Mouse (Mus musculus) frontal cortex, postnatal 36 days (tissue): ENCODE results near the gene Zfp335.

ENCODE experiments used
- DNase-seq, 2 experiments: peaks; one replicate each; pipeline ENCODE4 v3.0.0; 2022; ENCODE audit warnings: low spot score in 2 of 2

Zfp335 gene

DNA sequence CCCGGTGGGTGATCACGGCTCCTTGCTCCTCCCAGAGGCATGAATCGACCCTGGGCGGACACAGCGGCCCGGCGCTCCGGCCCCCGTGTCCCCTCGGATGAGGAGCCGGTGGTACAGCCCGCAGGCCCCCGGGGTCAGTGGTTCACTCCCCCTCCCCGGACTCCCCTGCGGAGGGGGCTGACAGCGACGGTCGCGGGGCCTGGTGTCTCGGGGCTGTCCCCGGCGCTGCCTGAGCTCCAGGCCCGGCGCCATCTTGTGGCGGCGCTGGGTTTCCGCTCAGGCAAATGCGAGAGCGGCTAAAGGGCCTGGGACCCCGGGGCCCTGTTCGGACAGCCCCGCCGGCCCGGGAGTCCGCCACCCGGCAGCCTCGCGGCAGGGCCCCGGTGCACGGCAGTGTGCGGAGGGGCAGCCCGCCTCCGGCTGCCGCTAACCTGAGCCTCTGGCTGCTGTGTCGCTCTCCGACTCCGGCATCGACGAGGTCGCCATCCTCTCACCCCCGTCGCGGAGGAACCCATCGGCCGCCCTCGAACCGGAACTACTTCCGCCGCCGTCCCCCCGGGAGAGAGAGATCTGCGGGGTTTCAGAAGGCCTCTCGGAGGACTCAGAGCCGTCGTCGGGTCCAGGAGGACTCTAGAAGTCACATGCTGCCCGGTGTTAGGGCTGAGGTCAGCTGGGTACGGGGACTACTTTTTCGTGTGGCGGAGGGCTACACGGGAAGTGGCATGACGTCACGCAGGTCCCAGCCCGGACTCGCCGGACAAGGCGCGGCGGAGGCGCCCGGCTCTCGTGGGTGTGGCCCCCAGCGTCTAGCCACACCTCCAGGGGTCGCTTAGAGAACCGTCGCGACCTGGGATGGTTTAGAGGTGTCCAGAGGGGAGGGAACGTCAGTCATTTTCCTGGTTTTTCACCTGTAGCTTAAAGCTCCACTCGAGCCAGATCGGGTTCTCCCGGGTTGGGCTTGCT is at the start of gene Zfp335:
TSS of gene Zfp335 (minus strand) at position 672 of the 963 bp plus-strand sequence.
- peak; percentile 92 for DNase-seq

DNA sequence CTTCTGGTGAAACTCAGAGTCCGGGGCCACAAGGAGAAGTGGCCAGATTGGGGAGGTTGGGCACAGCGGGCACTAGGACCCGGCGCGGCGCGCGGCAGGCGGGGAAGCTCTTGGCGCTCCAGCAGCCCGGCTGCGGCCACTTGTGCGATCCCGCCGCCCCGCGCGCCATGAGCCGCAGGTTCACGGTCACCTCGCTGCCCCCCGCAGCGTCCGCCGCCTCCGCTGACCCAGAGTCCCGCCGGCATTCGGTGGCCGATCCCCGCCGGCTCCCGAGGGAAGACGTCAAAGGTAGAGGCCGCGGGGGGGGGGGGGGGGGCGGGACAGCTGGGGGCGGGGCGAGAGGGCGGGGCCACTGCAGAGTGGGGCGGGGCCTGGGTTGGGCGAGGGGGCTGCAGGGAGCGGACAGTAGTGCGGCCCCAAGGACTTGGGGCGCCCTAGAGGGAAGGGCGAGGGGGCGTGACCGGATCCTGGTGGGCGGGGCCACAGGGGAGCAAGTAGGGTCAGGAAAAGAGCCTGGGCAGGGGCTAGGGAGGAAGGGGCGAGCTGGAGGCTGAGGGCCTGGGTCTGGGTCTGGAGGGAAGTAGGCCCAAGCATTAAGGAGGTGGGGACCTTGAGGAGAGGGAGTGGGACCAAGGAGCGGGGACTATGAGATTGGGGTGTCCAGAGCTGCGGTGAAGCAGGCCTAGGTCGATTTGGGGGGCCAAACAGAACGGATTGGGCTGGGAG is 49.3 kb upstream of the Zfp335 start, which contains the start of gene Slc12a5:
TSS of gene Slc12a5 (plus strand) at position 87 of the 726 bp plus-strand sequence.
- DNase-seq: peak; percentile 64

- no peak for DNase-seq
Measured at GRCm38 (mm10) chr2:164957548-164958315, 46.2 kb upstream of the Zfp335 start.

- no peak for DNase-seq
Measured at GRCm38 (mm10) chr2:164956195-164956594, 44.6 kb upstream of the Zfp335 start.

DNA sequence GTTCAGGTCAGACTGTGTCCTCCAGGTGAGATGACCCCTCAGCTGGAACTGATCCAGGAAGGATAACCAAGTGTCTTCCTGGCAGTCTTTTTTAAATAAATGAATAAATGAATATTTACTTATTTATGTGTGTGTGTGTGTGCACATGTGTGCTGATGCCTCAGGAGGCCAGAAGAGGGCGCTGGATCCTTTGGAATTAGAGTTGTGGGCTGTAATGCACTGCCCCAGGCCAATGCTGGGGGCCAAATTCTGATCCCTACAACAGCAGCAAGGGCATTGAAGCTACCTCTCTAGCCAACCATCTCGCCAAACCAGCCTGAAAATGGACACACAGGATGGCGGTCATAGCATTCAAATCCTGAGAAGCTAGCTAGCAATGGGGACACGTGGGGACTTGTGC is 44.2 kb upstream of the Zfp335 start:
- DNase-seq: no peak

DNA sequence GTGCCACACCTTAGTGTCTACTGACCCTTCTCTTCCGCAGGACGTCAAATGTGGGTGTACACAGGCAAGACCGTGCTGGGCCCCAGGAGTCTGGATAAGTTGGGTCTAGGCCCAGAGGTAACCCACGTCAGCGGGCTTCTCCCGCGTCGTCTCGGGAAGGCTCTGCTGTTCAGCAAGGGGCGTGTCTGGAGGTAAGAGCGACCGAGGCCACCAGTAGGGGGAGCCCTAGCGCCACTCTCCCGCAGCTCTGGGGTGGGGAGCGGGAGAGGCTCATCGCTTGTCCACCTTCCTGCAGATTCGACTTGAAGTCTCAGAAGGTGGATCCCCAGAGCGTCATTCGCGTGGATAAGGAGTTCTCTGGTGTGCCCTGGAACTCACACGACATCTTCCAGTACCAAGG is 41.7 kb upstream of the Zfp335 start:
- peak; percentile 71 to 84 for DNase-seq

- DNase-seq: no peak
Measured at GRCm38 (mm10) chr2:164952448-164952847, 40.9 kb upstream of the Zfp335 start.

GRCm38 (mm10) chr2:164951745-164952144 is 40.2 kb upstream of the Zfp335 start:
- DNase-seq: no peak

- no peak for DNase-seq
Measured at GRCm38 (mm10) chr2:164950501-164950900, 38.9 kb upstream of the Zfp335 start.

DNA sequence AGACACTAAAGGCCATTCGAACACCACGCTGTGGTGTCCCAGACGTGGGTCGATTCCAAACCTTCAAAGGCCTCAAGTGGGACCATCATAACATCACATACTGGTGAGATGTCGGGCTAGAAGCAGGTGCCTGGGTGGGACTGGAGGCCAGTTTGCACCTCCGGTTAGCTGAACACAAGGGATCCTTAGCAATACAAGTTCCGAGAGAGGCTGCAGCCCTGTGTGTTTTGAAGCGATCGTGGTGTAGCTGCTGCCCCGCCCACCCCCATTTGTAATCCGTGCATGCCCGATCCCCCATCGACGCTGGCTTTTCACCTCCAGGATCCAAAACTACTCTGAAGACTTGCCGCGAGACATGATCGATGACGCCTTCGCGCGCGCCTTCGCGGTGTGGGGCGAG is 37.4 kb upstream of the Zfp335 start:
- DNase-seq: no peak

- DNase-seq: no peak
Measured at GRCm38 (mm10) chr2:164947930-164948329, 36.4 kb upstream of the Zfp335 start.

- no peak for DNase-seq
Measured at GRCm38 (mm10) chr2:164947506-164947905, 35.9 kb upstream of the Zfp335 start.

DNA sequence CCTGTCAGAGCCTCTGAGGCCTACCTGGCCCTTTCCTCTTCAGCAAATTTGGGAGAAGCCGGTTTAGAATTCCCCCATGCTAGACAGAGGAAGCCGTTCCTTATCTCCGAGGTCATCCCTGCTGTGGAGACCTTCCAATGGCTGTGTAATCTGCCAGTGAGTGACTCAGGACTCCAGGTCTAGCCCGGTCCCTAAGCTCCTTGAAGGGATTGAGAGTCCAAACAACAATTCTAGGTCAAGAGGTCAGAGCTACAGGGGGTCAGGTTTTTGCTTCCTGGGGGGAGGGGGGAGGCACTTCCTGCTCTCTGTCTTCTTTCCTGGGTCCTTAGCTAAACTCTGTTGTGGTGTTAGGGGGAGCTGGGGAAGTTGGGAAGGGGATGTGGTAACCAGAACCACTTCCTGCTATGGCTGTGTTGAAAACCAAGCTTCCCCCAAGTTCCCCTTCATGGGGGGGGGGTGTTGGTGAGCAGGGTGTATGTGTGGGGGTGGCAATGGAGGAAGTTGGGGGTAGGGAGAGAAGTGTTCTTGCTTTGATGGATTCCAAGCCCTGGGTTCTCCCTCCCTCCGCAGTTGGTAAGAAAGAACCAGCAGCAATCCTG is 31.2 kb upstream of the Zfp335 start:
- DNase-seq: no peak

- DNase-seq: no peak
Measured at GRCm38 (mm10) chr2:164940140-164940830, 28.7 kb upstream of the Zfp335 start, which contains the start of gene Mmp9. Gene Mmp9 (plus strand): TSS chr2:164940780.

GRCm38 (mm10) chr2:164939106-164939505 is 27.5 kb upstream of the Zfp335 start:
- peak in 1 of 2 experiments; percentile 26 for DNase-seq

DNA sequence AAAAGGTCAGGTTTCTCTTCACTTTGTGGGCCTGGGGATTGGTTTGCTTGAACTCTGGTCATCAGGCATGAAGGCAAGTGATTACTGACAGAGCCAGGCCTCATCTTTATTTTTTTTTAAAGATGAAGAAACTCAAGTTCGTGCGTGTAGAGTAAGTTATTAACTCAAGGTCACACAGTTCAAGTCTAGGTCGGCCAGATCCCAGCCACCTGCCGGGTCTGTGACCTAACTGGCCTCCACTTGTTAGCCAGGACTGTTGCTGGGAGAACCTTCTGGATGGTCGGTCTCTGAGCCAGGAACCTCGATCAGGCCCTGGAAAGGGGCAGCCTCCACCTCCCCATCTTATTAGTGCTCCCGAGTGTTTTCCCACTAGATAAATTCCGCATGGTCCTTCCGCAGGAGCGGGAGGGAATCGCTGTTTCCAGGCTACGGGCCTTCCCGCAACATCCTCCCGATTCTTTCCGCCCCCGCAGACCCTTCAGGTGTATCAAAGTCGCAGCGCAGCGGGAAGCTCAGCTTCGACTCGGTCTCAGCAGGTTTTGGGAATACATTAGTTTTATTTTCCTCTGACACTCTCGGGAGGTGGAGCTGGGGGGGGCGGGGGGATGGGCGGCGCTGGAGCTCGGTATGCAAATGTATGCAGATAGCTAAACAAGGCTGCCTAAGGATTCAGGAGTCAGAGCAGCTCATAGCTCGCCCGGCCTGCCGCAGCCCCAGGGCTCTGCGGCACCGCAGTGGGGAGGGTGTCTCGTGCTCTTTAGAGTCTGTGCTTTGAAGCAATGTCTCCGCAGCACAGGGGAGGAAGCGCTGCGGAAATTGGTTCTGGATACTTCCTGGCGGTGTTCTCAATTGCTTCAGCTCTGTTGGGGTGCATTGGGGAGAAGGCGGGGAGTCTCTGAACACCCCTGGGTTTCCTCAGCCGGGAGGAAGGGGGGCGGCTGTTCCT is 26.9 kb upstream of the Zfp335 start:
- peak; percentile 69 for DNase-seq

- DNase-seq: no peak
Measured at GRCm38 (mm10) chr2:164935991-164936390, 24.4 kb upstream of the Zfp335 start.

DNA sequence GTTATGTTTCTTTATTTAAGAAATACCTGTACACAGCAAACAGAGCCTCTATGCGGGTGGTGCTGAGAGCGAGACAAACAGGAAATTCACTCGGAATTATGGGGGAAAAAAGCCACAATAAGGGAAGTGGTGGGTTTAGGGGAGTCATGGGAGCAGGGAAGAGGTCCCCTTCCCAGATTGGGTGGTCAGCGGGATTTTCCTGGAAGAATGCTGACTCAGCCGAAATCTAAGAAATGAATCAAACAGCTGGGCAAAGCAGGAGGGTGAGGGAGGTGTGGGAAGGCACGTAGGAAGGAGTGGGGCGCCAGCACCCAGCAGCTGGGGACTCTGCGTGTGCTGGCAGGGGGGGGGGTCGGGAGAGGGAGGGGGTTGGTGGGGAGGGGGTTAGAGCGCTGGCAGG is 22.0 kb upstream of the Zfp335 start:
- no peak for DNase-seq

- no peak for DNase-seq
Measured at GRCm38 (mm10) chr2:164930706-164931581, 19.4 kb upstream of the Zfp335 start.
